Mouse (Mus musculus) neural tube, embryonic 10.5 days (tissue): ENCODE results near the gene Aasdhppt.
A peak's percentile ranks its signal among the peaks of the same experiment; 100 is the strongest.

Source experiments
- DNase-seq: peaks from one replicate; pipeline ENCODE4 v3.0.0-alpha.2; 2017; ENCODE audit warnings: low spot score; ENCODE audit errors: extremely low spot score

Aasdhppt gene

GRCm38 (mm10) chr9:4309351-4310085 lies at the start of gene Aasdhppt, which contains the start of gene Kbtbd3:
Aasdhppt (minus strand) TSS chr9:4309471.
Kbtbd3 (plus strand) TSS chr9:4309833.
- DNase-seq, result peak; percentile 97

DNA sequence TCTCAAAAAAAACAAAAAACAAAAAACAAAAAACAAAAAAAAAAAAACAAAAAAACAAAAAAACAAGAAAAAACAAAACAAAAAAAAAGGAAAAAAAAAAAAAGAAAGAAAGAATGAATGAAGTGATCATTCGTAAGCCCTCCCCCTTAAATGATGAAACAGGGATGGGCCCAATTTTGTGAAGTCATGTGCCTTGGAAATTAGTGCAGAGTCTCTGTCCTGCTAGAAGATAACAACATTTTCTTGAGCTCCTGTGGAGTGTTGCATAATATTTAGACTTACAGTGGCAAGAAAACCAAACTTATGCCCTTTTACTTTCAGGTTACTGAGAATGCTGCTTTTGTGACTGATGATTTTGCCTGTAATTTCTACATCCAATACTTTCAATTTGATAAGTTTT lies 43.9 kb upstream of the Aasdhppt start:
- no peak for DNase-seq

DNA sequence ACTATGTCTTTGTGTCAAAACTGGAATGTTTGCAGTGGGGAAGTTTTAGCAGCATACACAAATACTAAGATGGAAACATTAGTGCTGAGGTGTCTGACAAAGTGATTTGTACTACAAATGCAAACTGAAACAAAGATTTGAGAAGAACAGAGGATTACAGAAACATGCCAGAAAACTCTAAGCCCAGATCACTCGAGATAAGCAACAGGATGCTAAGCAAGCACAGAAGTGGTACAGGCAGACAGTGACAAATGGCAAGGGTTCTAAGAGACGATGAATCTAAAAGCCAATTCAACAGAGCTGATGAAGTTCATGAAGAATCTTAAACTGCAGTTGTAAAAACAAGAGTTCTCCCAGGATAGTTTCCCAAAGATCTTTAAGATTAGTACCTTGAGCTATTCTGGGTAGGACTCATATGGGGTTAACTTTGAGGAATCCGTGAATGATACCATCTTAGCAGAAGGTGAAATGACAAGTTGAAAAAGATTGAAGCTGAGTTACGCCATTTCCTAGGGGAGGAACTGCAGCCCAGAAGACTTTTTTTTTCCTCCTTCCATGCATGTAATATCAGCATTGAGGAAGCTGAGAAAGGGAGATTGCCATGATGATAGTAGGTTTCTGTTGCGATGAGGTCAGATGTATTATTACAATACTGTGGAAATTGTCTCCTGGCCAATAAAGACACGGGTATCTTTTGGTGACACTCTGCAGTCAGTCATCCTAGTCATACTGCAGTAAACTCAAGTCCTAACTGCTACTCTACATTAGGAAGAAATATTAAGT lies 9.9 kb upstream of the Aasdhppt start:
- DNase-seq, result no peak

DNA sequence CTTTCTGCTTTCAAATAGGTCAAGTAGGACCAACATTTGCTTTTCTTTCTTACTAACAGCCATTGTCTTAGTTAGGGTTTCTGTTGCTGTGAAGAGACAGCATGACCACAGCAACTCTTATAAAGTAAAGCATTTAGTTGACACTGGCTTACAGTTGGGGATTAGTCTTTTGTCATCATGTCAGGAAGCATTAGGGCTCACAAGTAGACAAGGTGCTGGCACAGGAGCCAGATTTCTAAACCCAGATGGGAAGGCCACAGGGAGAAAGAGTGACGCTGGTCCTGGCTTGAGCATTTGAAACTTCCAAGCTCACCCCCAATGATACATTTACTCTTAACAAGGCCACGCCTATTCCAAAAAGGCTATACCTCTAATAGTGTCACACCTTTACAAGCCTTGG lies 6.5 kb upstream of the Aasdhppt start:
- DNase-seq, result no peak

GRCm38 (mm10) chr9:4313946-4314345 lies 4.7 kb upstream of the Aasdhppt start:
- no peak for DNase-seq

GRCm38 (mm10) chr9:4311162-4311561 lies 1.9 kb upstream of the Aasdhppt start:
- DNase-seq, result no peak

- no peak for DNase-seq
Measured at GRCm38 (mm10) chr9:4310706-4311105, 1.4 kb upstream of the Aasdhppt start.

DNA sequence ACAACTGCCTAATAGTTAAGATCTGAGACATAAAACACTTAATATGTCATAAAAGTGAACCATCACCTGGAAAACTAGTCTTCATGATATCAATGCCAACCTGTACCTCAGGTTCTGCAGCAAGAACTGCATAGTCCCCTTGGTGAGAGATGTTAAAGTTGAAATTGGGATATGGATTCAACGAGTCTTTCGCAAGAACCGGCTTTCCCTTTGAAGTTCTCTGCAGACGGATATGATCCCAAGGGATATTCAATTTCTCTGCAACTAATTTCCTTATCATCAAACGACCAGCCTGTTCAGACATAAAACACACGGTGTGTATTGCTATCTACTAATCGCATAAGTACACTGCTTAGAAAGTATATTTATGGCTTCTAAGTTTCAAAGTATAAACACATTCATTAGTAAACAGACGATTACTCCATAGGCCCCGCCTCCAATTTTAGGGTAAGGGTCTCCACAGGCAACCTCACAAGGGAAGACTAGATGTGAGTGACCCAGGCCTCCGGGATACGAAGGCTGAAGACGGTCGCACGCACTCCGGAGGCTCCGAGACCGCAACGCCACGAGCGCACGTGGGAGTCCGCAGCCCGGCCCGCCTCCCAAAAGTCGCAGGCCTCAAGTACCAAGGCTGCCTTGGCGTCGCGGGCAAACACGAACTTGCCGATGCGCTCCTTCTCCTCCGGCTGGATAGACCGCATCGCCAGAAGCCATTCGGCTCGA lies 482 bp downstream of the Aasdhppt start:
- no peak for DNase-seq

GRCm38 (mm10) chr9:4304867-4305266 lies 4.4 kb downstream of the Aasdhppt start:
- no peak for DNase-seq

DNA sequence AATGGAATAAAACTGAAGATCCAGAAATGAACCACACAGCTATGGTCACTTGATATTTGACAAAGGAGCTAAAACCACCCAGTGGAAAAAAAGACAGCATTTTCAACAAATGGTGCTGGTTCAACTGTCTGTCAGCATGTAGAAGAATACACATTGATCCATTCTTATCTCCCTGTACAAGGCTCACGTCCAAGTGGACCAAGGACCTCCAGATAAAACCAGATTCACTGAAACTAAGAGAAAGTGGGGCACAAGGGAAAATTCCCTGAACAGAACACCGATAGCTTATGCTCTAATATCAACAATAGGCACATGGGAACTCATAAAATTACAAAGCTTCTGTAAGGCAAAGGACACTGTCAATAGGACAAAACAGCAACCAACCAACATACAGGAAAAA lies 8.8 kb downstream of the Aasdhppt start:
- DNase-seq, result no peak

- no peak for DNase-seq
Measured at GRCm38 (mm10) chr9:4283850-4284249, 25.4 kb downstream of the Aasdhppt start.

DNA sequence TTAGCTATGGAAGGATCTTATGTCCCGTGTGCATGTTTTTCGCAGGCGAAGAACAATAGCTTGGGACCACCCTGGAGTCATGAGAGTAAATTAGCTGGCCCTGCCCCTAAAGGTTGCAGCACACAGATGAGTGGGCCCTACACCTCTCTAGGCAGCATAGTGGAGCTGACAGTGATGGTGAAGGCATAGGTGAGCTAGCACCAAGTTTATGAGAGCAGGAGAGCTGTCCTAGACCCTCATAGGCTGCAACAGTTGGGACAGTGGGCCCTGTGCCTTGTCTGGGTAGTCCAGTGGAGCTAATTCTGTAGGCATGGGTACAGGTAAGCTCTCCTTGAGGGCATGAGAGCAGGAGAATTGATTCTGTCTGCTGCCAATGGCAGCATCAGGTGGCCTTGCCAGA lies 42.4 kb downstream of the Aasdhppt start:
- no peak for DNase-seq

- no peak for DNase-seq
Measured at GRCm38 (mm10) chr9:4260746-4261090, 48.6 kb downstream of the Aasdhppt start.

- DNase-seq, result peak; percentile 73
Measured at GRCm38 (mm10) chr9:4259841-4260745, 49.2 kb downstream of the Aasdhppt start.

DNA sequence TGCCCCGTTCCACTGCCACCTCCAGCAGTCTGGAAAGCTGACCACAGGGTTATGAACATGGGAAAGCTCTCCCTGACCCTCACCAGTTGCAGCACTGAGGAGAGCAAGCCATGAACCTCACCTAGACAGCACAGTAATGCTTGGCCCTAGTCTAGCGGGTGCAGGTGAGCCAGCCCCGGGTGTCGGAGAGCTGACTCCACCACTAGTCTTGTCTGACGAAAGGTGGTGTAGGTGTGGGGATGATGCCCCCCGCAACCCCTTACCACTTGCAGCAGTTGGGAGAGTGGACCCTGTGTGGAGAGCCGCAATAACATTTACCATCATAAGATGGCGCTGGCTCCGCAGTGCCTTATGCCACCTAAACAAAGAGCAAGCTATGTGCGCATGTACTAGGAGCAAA lies 50.2 kb downstream of the Aasdhppt start:
- no peak for DNase-seq
